Mouse (Mus musculus): ENCODE data around the gene Mrpl34. TPM values are rescaled to one million over a fixed set of nuclear protein-coding genes. Genes with fewer than 3 reads are reported as not detected.
"Not testable (repeated sequence)": the region's sequence is repeated elsewhere in the genome, so short reads cannot be mapped to it uniquely, and the experiment has no call there.

Gene Mrpl34
- total RNA-seq (2021): 100 to 1,000 TPM in 1 of 2 experiments, 10 to 100 TPM in 1; 91.9 to 111 TPM
- long read RNA-seq, experiment 1, transcript Mrpl34-201 (2 exons, 607 nt): major isoform, 156 of 160 reads
- long read RNA-seq, experiment 1, partial matches to known transcripts: 3 of 160 reads
- long read RNA-seq, experiment 1, other reads (novel, unspliced or antisense): 1 of 160 reads
- long read RNA-seq, experiment 2, transcript Mrpl34-201 (2 exons, 607 nt): major isoform, 57 of 59 reads
- long read RNA-seq, experiment 2, partial matches to known transcripts: 1 of 59 reads
- long read RNA-seq, experiment 2, other reads (novel, unspliced or antisense): 1 of 59 reads

- DNase-seq: peak; percentile 96 to 98
Observed at GRCm38 (mm10) chr8:71464513-71465500, at the start of gene Mrpl34. Gene Mrpl34, plus strand, starts transcription at chr8:71464959.

- DNase-seq: no peak
Observed at GRCm38 (mm10) chr8:71422121-71422520, 42.6 kb upstream of the Mrpl34 start.

GRCm38 (mm10) chr8:71432935-71433334, 31.8 kb upstream of the Mrpl34 start:
- DNase-seq: not testable (repeated sequence)

- DNase-seq: no peak
Observed at GRCm38 (mm10) chr8:71437041-71437440, 27.7 kb upstream of the Mrpl34 start.

GRCm38 (mm10) chr8:71441404-71441803, 23.4 kb upstream of the Mrpl34 start:
- peak; percentile 54 to 55 for DNase-seq

DNA sequence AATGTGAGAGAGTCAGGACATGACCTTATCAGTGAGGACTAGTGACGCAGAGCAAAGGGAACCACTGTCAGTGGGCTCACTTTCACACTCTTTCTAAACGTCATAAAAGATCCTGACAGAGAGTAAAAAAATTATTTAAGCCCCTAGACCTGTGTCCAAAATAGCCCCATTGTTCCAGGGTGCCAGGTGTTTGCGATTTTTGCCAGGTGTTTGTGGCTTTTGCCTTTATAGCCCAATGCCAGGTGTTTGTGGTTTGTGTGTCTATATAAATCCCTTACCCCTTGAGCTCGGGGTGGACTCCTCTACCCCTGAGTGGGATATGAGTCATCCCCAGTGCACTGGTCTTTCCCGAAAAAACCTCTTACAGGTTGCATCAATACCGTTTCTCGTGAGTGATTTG, 19.7 kb upstream of the Mrpl34 start:
- DNase-seq: no peak

DNA sequence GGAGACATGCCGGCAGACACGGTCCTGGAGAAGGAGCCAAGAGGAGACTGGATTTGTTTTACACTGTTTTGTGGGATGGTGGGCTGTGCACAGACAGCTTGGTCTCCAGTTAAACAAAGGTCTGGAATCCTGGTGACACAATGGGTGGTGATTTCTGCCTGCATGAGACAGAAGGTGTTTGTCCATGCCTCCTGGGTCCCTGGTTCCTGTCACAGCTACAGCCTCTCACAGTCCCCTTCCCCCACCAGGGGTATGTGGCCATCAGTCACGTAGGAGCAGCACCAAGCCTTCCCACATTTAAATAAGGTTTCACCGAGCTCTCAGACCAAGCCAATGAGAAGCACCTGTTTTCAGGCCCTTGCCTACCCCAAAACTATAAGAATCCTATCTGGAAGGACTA, 13.4 kb upstream of the Mrpl34 start:
- DNase-seq: no peak

DNA sequence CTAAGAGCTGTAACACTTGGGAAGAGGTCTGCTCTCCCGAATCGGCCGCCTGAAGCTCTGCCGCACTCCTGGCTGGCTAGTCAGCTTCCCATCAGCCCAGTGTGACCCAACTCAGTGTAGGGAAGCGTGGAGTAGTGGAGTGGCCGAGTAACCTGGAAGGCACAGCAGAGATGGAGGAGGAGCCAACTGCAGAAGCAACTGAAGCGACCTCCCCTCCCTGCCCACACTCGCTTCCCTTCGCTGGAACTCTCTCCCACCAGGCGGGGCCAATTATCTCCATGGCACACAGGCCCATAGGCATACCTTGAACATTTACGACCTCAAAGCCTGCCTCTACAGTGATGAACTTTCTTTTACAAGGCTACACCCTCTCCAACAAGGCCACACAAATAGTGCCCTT, 13.0 kb upstream of the Mrpl34 start:
- no peak for DNase-seq

DNA sequence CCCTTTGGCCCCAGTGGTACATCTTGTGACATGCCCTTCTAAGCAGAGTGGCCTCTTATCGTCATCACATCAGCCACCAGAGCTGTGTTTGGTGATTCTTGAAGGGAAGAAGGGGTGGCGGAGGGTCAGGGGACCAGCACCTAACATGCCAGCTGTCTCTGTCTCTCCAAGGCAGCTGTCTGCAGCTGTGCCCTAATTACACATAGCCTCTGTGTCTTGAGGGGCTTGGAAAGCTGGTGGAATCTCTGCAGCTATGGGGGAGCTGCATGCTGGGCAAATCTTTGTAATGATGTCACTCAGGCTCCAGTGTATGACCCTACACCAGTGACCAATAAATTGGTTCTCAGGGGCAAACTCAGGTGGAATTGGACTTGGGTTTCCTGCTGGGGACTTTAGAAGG, 12.1 kb upstream of the Mrpl34 start:
- no peak for DNase-seq

DNA sequence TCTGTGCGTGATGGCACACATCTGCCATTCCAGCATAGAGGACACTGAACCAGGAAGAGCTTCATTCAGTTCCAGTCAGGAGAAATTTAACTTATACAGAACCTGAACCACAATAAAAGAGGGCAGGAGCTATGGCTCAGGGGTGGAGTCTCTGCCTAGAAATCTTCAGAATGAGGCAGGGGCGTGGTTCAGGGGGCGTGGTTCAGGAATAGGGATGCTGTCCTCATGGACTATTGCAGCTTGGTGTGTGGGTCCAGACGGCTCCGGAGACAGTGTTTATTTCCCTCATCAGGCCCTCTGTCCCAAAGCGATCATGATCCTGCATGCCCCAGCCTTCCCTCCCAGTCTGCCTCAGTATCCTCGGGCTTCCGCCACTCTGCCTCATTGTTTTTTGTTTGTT, 10.1 kb upstream of the Mrpl34 start:
- no peak for DNase-seq

- DNase-seq: no peak
Observed at GRCm38 (mm10) chr8:71456906-71457305, 7.9 kb upstream of the Mrpl34 start.

- DNase-seq: no peak
Observed at GRCm38 (mm10) chr8:71457659-71458270, 7.0 kb upstream of the Mrpl34 start.

DNA sequence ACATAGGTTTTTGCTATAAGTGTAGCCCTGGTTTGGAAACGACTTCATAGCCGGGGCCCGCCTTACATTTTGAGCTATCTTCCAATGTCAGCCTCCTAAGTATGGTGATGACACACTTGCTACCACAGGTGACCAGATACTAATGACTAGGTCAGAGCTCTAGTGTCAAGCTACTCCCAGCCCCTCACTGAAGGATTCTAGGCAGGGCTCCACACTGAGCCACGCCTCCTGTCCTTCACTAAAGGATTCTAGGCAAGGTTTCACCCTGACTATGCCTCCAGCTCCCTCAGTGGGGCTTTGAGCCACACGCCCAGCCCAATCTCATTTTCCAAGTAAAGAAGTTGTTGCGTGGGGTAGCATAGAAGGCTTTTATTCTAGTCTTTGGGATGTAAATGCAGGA, 4.0 kb upstream of the Mrpl34 start:
- peak in 1 of 2 experiments; percentile 56 for DNase-seq

DNA sequence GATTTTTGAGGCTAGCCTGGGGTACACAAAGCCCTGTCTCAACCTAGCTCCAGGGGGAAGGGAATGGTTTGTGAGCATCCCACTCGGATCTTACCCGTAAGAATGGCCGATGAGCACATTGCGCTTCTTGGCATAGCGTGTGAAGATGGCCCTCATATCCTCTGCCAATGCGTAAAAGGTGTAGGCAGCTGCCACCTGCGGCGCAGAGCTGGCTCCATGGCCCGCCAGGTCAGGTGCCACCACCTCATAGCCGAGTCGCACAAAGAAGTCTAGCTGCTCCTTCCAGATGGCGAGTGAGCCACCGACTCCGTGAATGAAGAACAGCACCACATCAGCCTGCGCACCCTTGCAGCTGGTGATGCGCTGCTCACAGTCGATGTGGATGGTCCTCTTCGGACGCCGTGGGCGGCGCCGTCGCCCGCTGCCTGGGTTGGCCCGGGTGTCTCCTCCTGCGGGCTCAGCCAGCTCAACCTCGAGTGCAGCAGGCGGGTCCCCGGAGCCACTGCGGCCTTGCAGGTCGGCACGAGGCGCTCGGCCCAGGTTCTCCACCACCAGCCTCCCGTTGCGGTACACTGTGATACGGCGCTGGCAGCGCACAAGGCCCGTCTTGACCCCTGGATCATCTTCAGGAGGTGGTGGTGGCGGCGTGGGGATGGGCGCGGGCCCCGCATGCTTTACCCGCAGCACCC, 3.5 kb upstream of the Mrpl34 start:
- no peak for DNase-seq

GRCm38 (mm10) chr8:71462191-71462590, 2.6 kb upstream of the Mrpl34 start:
- no peak for DNase-seq

DNA sequence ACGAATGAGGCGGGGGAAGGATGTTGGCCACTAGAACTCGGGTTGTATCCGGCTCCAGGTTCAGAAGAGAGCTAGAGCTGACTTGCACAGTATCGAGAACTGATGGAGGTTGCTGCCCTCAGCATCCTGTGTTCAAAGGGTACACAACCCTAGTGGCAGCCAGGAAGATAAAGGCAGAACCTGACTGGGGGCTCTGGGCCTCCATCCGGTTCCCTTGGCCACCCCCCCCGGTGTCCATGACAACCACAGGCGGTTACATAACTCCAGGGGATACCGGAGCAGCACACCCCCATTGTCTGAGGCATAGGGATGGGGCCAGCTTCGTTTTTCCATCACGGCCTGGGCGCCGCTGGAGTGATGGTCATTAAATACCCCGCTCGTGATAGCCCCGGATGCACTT, 2.0 kb upstream of the Mrpl34 start:
- peak; percentile 66 to 77 for DNase-seq

DNA sequence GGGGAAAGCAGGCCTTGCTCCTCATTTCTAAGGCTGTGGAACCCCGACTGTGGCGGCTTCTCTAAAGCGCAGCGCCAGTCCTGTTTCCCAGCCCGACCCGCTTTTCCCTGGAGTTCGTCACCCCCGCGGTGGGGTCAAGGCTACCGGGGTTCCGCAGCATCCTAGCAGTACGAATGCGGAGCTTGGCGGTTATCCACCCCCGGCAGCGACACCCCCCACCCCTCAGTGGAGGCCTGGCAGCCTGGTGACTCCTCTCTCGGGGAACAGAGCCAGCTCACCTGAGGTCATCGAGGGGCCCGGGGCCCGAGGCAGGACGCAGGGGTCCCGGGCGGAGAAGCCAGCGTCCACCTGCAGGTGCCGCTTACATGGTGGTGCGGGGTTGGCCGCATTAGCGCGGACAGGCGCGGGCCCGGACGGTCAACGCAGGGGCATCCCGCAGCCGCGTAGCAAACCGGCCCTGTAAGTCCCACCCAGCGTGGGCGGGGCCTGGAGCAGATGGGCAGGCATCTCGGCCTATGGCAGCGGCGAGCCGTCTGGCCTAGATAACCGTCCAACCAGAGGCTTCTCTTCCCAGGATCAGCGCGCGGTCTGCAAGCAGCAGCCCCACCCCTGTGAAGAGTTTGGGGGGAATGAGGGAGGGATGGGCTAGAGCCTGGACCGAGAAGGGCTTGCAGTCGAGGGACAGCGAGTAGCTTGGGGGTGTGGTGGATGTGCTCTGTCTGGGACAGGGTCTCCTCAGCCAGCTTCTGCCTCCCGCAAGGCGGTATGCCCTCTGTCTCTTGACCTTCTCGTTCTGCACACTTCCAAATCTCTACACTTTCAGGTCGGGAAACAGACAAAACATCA, 1.3 kb upstream of the Mrpl34 start, which contains the start of gene Abhd8:
TSS of gene Abhd8 (minus strand) at position 468 of the 846 bp plus-strand sequence.
- DNase-seq: peak; percentile 97 to 98

GRCm38 (mm10) chr8:71465733-71466132, 974 bp downstream of the Mrpl34 start:
- DNase-seq: no peak

GRCm38 (mm10) chr8:71466198-71466597, 1.4 kb downstream of the Mrpl34 start:
- no peak for DNase-seq

DNA sequence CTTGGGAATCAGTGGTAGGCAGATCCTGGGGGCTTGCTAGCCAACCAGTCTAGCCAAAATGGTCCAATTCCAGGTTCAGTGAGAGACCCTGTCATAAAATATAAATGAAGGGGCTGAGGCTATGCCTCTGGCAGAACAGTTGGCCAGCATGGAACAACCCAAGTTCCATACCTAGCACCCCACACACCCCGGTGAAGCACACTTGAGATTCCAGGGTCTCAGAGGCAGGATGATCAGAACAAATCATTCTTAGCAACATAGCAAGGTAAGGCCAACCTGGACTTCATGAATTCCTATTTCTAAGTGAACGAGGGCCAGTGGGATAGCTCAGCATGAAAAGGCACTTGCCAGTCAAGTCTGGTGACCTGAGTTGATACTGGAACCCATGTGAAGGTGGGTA, 2.4 kb downstream of the Mrpl34 start:
- no peak for DNase-seq

DNA sequence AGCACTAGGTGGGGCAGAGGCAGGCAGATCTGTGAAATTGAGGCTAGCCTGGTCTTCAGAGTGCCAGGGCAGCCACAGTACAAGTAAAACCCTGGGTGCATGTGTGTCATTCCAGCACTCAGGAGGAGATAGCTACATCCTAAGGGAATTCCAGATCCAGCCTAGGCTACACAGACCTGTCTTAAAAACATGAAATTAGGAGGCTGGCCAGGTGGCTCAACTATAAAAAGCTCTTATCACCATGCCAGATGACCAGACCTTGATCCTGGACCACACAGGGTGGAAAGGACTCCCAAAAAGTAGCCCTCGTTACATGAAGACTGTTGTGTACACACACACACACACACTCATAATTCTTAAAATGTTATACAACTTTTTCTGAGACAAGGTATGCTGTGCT, 3.2 kb downstream of the Mrpl34 start:
- no peak for DNase-seq
